Mouse (Mus musculus) heart, adult 2 months (tissue): Measurements from ENCODE around the gene Ankfn1.

Experiments
- CTCF ChIP-seq: fragments of 200-600 bp; IDR thresholded peaks from 2 replicates; pipeline ENCODE4 v1.8.1; 2022; ENCODE audit warnings: antibody characterized with exemption, mild to moderate bottlenecking, moderate library complexity
- EP300 ChIP-seq: fragments of 200-500 bp; IDR thresholded peaks from 2 replicates; pipeline ENCODE4 v1.6.1; 2011; ENCODE audit warnings: low read depth, low read length, control low read depth; ENCODE audit not compliant: insufficient read depth
- POLR2A ChIP-seq: fragments of 200-500 bp; IDR thresholded peaks from 2 replicates; pipeline ENCODE4 v1.6.1; 2011; ENCODE audit warnings: mild to moderate bottlenecking, low read depth, low read length, control low read depth; ENCODE audit not compliant: insufficient read depth

DNA sequence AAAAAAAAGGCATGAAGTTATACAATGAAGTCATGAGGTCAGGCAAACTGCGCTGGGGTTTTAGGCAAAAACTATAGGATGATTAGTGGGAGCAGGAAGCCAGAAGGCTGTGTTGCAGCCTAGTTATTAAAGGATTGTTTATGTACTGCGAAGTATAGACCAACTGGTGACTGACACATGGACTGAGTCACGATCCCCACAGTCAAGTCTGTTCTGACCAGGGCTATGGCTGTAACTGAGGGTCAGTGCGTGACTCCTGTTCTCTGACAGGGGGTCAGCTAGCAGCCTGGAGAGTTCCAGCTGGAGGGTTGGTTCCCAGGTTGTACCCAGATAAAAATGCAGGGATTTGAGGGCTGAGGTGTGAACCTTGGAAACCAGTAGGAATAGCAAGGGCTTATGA lies 301.4 kb downstream of the Ankfn1 start:
- no peak for TF ChIP-seq POLR2A
- TF ChIP-seq CTCF: no peak
- no peak for TF ChIP-seq EP300
